Mouse (Mus musculus) macrophage (primary cell): ENCODE data around the gene Xlr3a. TPM values are rescaled to one million over a fixed set of nuclear protein-coding genes. Genes with fewer than 3 reads are reported as not detected.

ENCODE experiments used
- H3K27ac ChIP-seq: fragments of 350-480 bp; formaldehyde crosslinking; 2 replicates; pipeline ENCODE4 v1.9.0; 2021
- H3K36me3 ChIP-seq: fragments of 350-480 bp; formaldehyde crosslinking; 2 replicates; pipeline ENCODE4 v1.9.0; 2021; ENCODE audit errors: inconsistent target
- H3K4me3 ChIP-seq: fragments of 350-480 bp; formaldehyde crosslinking; 2 replicates; pipeline ENCODE4 v1.9.0; 2021; ENCODE audit errors: inconsistent target
- H3K79me2 ChIP-seq: fragments of 350-480 bp; formaldehyde crosslinking; 2 replicates; pipeline ENCODE4 v1.9.0; 2021; ENCODE audit errors: inconsistent target
- WGBS: methylation state at CpG from one replicate; pipeline ENCODE4 v1.1.7; 2026; ENCODE audit warnings: inconsistent platforms; ENCODE audit not compliant: missing documents; 5-methylcytosine and 5-hydroxymethylcytosine counted together
- polyA plus RNA-seq: library from polyadenylated mRNA; stranded (reverse); fragments of 250-400 nt; gene quantifications from 3 replicates; pipeline ENCODE4 v1.2.4, GENCODE M21; 2018; ENCODE audit warnings: inconsistent platforms

Gene Xlr3a
- polyA plus RNA-seq, 1 experiment from 2014 or later, result not detected

DNA sequence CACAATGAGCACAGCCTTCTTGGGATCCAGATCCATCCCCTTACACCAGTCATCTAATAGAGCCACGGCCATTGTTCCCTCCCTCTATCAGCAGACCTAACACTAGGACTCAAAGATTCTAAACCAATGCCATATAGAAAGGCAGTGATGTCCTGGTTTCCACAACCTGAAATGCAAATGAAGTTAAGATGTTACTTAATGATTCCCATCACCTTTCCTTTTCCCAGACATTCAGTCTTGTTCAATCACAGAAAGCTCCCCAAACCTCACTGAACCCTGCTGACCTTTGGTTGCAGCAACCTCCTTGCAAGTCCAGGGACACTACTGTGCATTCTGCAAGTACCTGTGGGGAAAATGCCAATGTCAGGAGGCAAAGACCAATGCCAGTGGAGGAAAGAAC, 59.9 kb downstream of the Xlr3a start, which contains the start of gene Pnma5:
Gene Pnma5, minus strand, starts transcription at position 101 of the 400 bp plus-strand sequence.
- H3K4me3 ChIP-seq, result no peak within 1 kb of the TSS
- H3K27ac ChIP-seq, result no peak within 1 kb of the TSS
- 57% methylated on average over 1 of the region's 1 CpGs for WGBS
- no peaks in the 10 kb centered on the region for H3K79me2 ChIP-seq
- H3K36me3 ChIP-seq, result no peaks in the 10 kb centered on the region

Other genes starting within 250 kb of the Xlr3a start
- 44.0 to 88.1 TPM (median 45.2 TPM) in 3 replicates for gene Cetn2, start 178.7 kb downstream of the Xlr3a start, polyA plus RNA-seq
- gene Nsdhl, start 178.5 kb downstream of the Xlr3a start, polyA plus RNA-seq, result 17.8 to 25.0 TPM (median 21.0 TPM) in 3 replicates
- not detected in 3 replicates for gene Zfp185, start 109.8 kb downstream of the Xlr3a start, polyA plus RNA-seq
- gene Pnma5, start 60.0 kb downstream of the Xlr3a start, polyA plus RNA-seq, result not detected in 3 replicates
- gene Pnma3, start 32.3 kb downstream of the Xlr3a start, polyA plus RNA-seq, result not detected in 3 replicates
- gene Xlr4a, start 14.6 kb downstream of the Xlr3a start, polyA plus RNA-seq, result 1.4 to 5.2 TPM (median 2.2 TPM) in 3 replicates
- not detected in 3 replicates for gene Gm14685, start 20.0 kb upstream of the Xlr3a start, polyA plus RNA-seq
- not detected in 3 replicates for gene Xlr5b, start 51.7 kb upstream of the Xlr3a start, polyA plus RNA-seq
- not detected in 3 replicates for gene DXBay18, start 52.4 kb upstream of the Xlr3a start, polyA plus RNA-seq
- not detected in 3 replicates for gene Spin2d, start 79.9 kb upstream of the Xlr3a start, polyA plus RNA-seq
- gene Xlr3b, start 95.1 kb upstream of the Xlr3a start, polyA plus RNA-seq, result 1.6 to 2.5 TPM (median 1.8 TPM) in 3 replicates
- gene Xlr4b, start 117.2 kb upstream of the Xlr3a start, polyA plus RNA-seq, result 3.1 to 6.6 TPM (median 5.2 TPM) in 3 replicates
- gene F8a, start 131.2 kb upstream of the Xlr3a start, polyA plus RNA-seq, result 1.2 to 3.4 TPM (median 2.6 TPM) in 3 replicates
- gene Xlr4c, start 146.0 kb upstream of the Xlr3a start, polyA plus RNA-seq, result 0.25 to 0.36 TPM (median 0.29 TPM) in 3 replicates
- not detected in 3 replicates for gene Xlr3c, start 168.3 kb upstream of the Xlr3a start, polyA plus RNA-seq
- gene Xlr5a, start 195.9 kb upstream of the Xlr3a start, polyA plus RNA-seq, result not detected in 3 replicates
- gene Xlr5c, start 195.9 kb upstream of the Xlr3a start, polyA plus RNA-seq, result not detected in 3 replicates
- not detected in 3 replicates for gene Gm45015, start 239.7 kb upstream of the Xlr3a start, polyA plus RNA-seq
- gene Zfp275, start 245.5 kb upstream of the Xlr3a start, polyA plus RNA-seq, result 6.6 to 8.1 TPM (median 7.9 TPM) in 3 replicates